Mouse (Mus musculus): ENCODE data around the gene Ak3.

- TF ChIP-seq CTCF (IDR thresholded peaks at IDR 0.05) = no peak
- TF ChIP-seq EP300 (IDR thresholded peaks at IDR 0.05) = no peak
Observed at GRCm38 (mm10) chr19:29016204-29016765, 31.5 kb downstream of the Ak3 start.

All from lung, postnatal 0 days (tissue).